ENCODE assay signal across 8 mouse cellular contexts in genomic region chr16:22857431-22858113, GRCm38 (mm10). TPM values are rescaled to one million over a fixed set of nuclear protein-coding genes. Genes with fewer than 3 reads are reported as not detected.
DNase-seq lines count a peak whose midpoint lies in the region; ATAC-seq lines count a peak whose summit lies in the region.

Tbccd1 (minus strand) TSS chr16:22857669.
Dnajb11 (plus strand) TSS chr16:22857845.

- peak within 1 kb of the TSS; percentile 81 for H3K4me3 ChIP-seq in intestine, embryonic 14.5 days (ENCODE audit: low read depth, low read length)

- no peaks in the 10 kb centered on the region for H3K27me3 ChIP-seq in intestine, embryonic 14.5 days (replicated peaks; ENCODE audit: control insufficient read depth, insufficient read depth, low read length)

- peak within 1 kb of the TSS; percentile 91 for H3K4me2 ChIP-seq in intestine, embryonic 14.5 days (ENCODE audit: low read length)

- peak; percentile 97 to 98 for DNase-seq in adrenal gland, adult 18-20 months (ENCODE audit: low spot score in 2 of 2)
- DNase-seq in embryo, embryonic 11 days: peak; percentile 99
- DNase-seq in gastrocnemius, postnatal 25 days: peak; percentile 99
- DNase-seq in intestine, embryonic 14.5 days (ENCODE audit: low spot score): peak; percentile 98
- peak; percentile 99 to 100 for DNase-seq in left cerebral cortex, postnatal 14 days (ENCODE audit: low spot score in 2 of 2)
- peak; percentile 99 for DNase-seq in mesoderm, embryonic 11.5 days (ENCODE audit: low read depth, low spot score)
- DNase-seq in right cerebral cortex, postnatal 36 days (ENCODE audit: low spot score in 2 of 2): peak; percentile 100
- peak; percentile 99 for DNase-seq in yolk sac, embryonic 10.5 days (ENCODE audit: low spot score)

- intact Hi-C loops in left cerebral cortex, postnatal 14 days (cut with DNase I): no loop called here

- under 1% methylated on average over 62 of the region's 62 CpGs for WGBS in intestine, embryonic 14.5 days

- peak; percentile 100 for ATAC-seq in intestine, embryonic 14.5 days (replicated peaks; ENCODE audit: low FRiP score, low TSS enrichment, low read depth)

- peaks cover 16% of the 10 kb centered on the region for H3K36me3 ChIP-seq in intestine, embryonic 14.5 days (ENCODE audit: control insufficient read depth, insufficient read depth, low read length)

- peak within 1 kb of the TSS; percentile 85 for H3K9ac ChIP-seq in intestine, embryonic 14.5 days (ENCODE audit: low read length)

- H3K9me3 ChIP-seq in intestine, embryonic 14.5 days (ENCODE audit: control insufficient read depth, low read length): no peaks in the 10 kb centered on the region

- H3K4me1 ChIP-seq in intestine, embryonic 14.5 days (replicated peaks; ENCODE audit: control insufficient read depth, insufficient read depth, low read length): peaks cover 12% of the 10 kb centered on the region

- peak within 1 kb of the TSS; percentile 55 for H3K27ac ChIP-seq in intestine, embryonic 14.5 days (ENCODE audit: low read depth)

RNA-seq across cellular contexts. Expression of gene Tbccd1, which starts in this region (rescaled TPM):
- 10 to 100 TPM; 13.8 TPM for total RNA-seq in adrenal gland, adult 18-20 months (2021)
- total RNA-seq in gastrocnemius, postnatal 25 days (2021): 1 to 10 TPM; 5.4 to 6.8 TPM
- polyA plus RNA-seq in intestine, embryonic 14.5 days (2014; fragmentation: Nextera tagmentation; extraction: Ambion mirVana): 28.9 and 31.9 TPM in 2 replicates
- 10 to 100 TPM; 12.1 to 15.4 TPM for total RNA-seq in left cerebral cortex, postnatal 14 days (2021)

RNA-seq across cellular contexts. Expression of gene Dnajb11, which starts in this region (rescaled TPM):
- total RNA-seq in adrenal gland, adult 18-20 months (2021): 10 to 100 TPM; 60.8 to 72.1 TPM
- 10 to 100 TPM; 38.8 to 44.2 TPM for total RNA-seq in gastrocnemius, postnatal 25 days (2021)
- polyA plus RNA-seq in intestine, embryonic 14.5 days (2014; fragmentation: Nextera tagmentation; extraction: Ambion mirVana): 83.1 and 94.1 TPM in 2 replicates
- 10 to 100 TPM; 69.0 to 70.0 TPM for total RNA-seq in left cerebral cortex, postnatal 14 days (2021)

Comparison
In these comparisons a context has a peak if more than half of its experiments do, and no peak if none do; other contexts are left out.
1. Peak in every context shown above with its lines: DNase-seq, ATAC-seq, H3K4me3 ChIP-seq and H3K27ac ChIP-seq.